Mouse (Mus musculus): ENCODE measurements around the gene Klhl35. TPM values are rescaled to one million over a fixed set of nuclear protein-coding genes. Genes with fewer than 3 reads are reported as not detected.

Gene Klhl35
- polyA plus RNA-seq, 1 experiment: not detected

GRCm38 (mm10) chr7:99516092-99516813 is 50.4 kb downstream of the Klhl35 start:
- no peak overlapping the region for H3ac ChIP-seq (ENCODE audit: control insufficient read depth, insufficient read length)
- no peaks in the 10 kb centered on the region for H3K79me2 ChIP-seq (ENCODE audit: control insufficient read depth, insufficient read depth)
- H3K36me3 ChIP-seq (ENCODE audit: control insufficient read depth, insufficient read depth): no peaks in the 10 kb centered on the region
- no peaks in the 10 kb centered on the region for H3K27me3 ChIP-seq (ENCODE audit: control insufficient read depth, insufficient read depth, insufficient read length)
- H3K4me3 ChIP-seq: no peak overlapping the region
- TF ChIP-seq REST (IDR thresholded peaks at IDR 0.05; ENCODE audit: insufficient read depth, insufficient read length): no peak
- TF ChIP-seq MAX (IDR thresholded peaks at IDR 0.05; ENCODE audit: low read depth): no peak
- TF ChIP-seq USF1 (IDR thresholded peaks at IDR 0.05; ENCODE audit: low read depth): no peak
- TF ChIP-seq POLR2AphosphoS2 (IDR thresholded peaks at IDR 0.05; ENCODE audit: insufficient read length, low read depth): no peak
- no peak for TF ChIP-seq SRF (IDR thresholded peaks at IDR 0.05; ENCODE audit: control insufficient read depth, insufficient read length, low read depth)
- no peak for TF ChIP-seq MYOD1 (IDR thresholded peaks at IDR 0.05; ENCODE audit: control insufficient read depth in 1 of 3, insufficient read length in 2 of 3, low read depth in 2 of 3)
- no peak for TF ChIP-seq MYOG (IDR thresholded peaks at IDR 0.05; ENCODE audit: control insufficient read depth in 1 of 3, insufficient read depth in 1 of 3, insufficient read length in 2 of 3, low read depth in 2 of 3)
- no peak for TF ChIP-seq TCF3 (IDR thresholded peaks at IDR 0.05; ENCODE audit: insufficient read length, low read depth)
- no peak for TF ChIP-seq POLR2A (IDR thresholded peaks at IDR 0.05; ENCODE audit: insufficient read length, low read depth)
- TF ChIP-seq CEBPB (IDR thresholded peaks at IDR 0.05; ENCODE audit: insufficient read depth, poor library complexity, severe bottlenecking): no peak
- H3K4me2 ChIP-seq (ENCODE audit: low read depth): no peak overlapping the region

DNA sequence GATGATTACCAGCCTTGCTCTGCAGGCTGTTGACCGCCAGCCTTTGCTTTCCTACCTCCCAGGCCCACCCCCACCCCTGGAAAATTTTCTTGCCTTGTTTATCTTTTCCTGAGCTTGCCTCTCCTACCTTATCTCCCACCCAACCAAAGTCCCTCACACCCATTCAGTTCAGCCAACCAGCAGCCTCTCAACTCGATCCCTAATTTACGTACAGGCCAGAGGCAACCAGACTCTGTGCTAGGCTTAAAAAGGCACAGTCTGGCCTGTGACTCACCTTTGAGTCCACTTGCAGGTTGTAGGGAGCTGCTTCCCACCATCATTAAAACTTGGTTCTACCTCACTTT is 51.0 kb downstream of the Klhl35 start:
- Histone ChIP-seq H3K79me2 (ENCODE audit: control insufficient read depth, insufficient read depth) (no peaks in the 10 kb centered on the region), H3K4me3 (no peak overlapping the region), H3K36me3 (ENCODE audit: control insufficient read depth, insufficient read depth) (no peaks in the 10 kb centered on the region), H3K27me3 (ENCODE audit: control insufficient read depth, insufficient read depth, insufficient read length) (no peaks in the 10 kb centered on the region), H3K4me2 (ENCODE audit: low read depth) (no peak overlapping the region), H3ac (ENCODE audit: control insufficient read depth, insufficient read length) (no peak overlapping the region)
- TF ChIP-seq E2F4 (IDR thresholded peaks at IDR 0.05; ENCODE audit: insufficient read depth) (no peak), SRF (IDR thresholded peaks at IDR 0.05; ENCODE audit: control insufficient read depth, insufficient read length, low read depth) (no peak)

DNA sequence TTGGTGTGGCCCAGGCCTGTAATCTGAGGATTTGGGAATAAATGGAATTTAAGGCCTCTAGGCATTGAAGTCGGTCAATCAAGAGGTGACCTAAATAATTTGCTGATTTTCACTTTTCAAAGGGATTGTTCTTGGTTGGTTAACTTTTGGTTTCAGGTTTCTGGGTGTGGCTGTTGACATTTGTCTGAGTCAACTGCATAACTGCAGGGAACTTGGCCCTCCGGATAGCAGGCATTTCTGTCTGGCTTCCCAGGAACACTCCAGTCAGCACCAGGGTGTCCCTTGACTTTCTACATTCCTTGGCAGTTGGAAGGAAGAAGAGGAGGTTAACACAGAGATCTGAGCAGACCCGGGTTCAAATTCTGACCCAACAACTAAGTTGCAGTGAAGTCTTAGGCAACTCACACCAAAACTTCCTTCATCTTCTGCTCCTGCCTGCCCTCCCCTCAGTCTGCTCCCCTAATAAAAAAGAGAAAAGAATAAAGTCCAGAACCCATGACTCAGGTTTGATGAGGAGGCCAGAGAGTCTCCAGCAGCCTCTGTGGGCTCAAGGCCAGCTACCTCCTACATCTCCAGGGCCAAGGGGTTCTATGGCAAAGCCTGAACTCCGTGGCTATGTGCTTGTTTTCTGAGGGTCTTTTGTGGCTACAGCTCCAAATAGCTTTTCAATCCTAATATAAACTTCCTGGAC is 53.3 kb downstream of the Klhl35 start:
- Histone ChIP-seq H3K79me2 (ENCODE audit: control insufficient read depth, insufficient read depth) (no peaks in the 10 kb centered on the region), H3K4me3 (no peak overlapping the region), H3K4me2 (ENCODE audit: low read depth) (peak overlapping the region; percentile 46), H3K27me3 (ENCODE audit: control insufficient read depth, insufficient read depth, insufficient read length) (no peaks in the 10 kb centered on the region), H3K36me3 (ENCODE audit: control insufficient read depth, insufficient read depth) (no peaks in the 10 kb centered on the region), H3ac (ENCODE audit: control insufficient read depth, insufficient read length) (no peak overlapping the region)
- TF ChIP-seq POLR2A (IDR thresholded peaks at IDR 0.05; ENCODE audit: insufficient read length, low read depth): no peak
- TF ChIP-seq TCF3 (IDR thresholded peaks at IDR 0.05; ENCODE audit: insufficient read length, low read depth): no peak
- TF ChIP-seq SRF (IDR thresholded peaks at IDR 0.05; ENCODE audit: control insufficient read depth, insufficient read length, low read depth): no peak
- no peak for TF ChIP-seq MAX (IDR thresholded peaks at IDR 0.05; ENCODE audit: low read depth)
- TF ChIP-seq CEBPB (IDR thresholded peaks at IDR 0.05; ENCODE audit: insufficient read depth, poor library complexity, severe bottlenecking): no peak
- no peak for TF ChIP-seq TCF12 (IDR thresholded peaks at IDR 0.05; ENCODE audit: insufficient read depth, poor library complexity, severe bottlenecking)
- no peak for TF ChIP-seq MYOD1 (IDR thresholded peaks at IDR 0.05; ENCODE audit: control insufficient read depth in 1 of 3, insufficient read length in 2 of 3, low read depth in 2 of 3)
- TF ChIP-seq E2F4 (IDR thresholded peaks at IDR 0.05; ENCODE audit: insufficient read depth): no peak
- no peak for TF ChIP-seq REST (IDR thresholded peaks at IDR 0.05; ENCODE audit: insufficient read depth, insufficient read length)
- TF ChIP-seq USF1 (IDR thresholded peaks at IDR 0.05; ENCODE audit: low read depth): no peak
- TF ChIP-seq POLR2AphosphoS2 (IDR thresholded peaks at IDR 0.05; ENCODE audit: insufficient read length, low read depth): no peak
- TF ChIP-seq MYOG (IDR thresholded peaks at IDR 0.05; ENCODE audit: control insufficient read depth in 1 of 3, insufficient read depth in 1 of 3, insufficient read length in 2 of 3, low read depth in 2 of 3): no peak

DNA sequence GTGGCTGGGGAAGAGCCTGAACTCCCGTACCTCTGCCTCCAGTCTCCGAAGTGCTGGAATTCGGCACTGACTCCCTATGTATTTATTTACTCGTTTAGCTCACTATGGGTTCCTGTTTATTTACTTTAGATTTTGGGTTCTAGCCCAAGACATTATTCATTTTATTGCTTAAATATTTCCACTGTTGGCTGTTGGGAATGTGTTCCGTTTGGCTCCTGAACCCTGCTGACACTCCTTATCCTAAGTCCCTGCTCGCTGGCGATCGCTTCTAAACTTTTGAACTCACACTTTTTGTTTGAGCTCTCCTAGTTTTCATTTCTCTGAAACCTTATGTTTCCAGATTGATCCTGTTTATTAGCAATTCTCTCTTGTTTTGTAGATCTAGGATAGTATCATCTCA is 57.3 kb downstream of the Klhl35 start:
- TF ChIP-seq E2F4 (IDR thresholded peaks at IDR 0.05; ENCODE audit: insufficient read depth) (no peak), MYOD1 (IDR thresholded peaks at IDR 0.05; ENCODE audit: control insufficient read depth in 1 of 3, insufficient read length in 2 of 3, low read depth in 2 of 3) (no peak), TCF12 (IDR thresholded peaks at IDR 0.05; ENCODE audit: insufficient read depth, poor library complexity, severe bottlenecking) (no peak), MYOG (IDR thresholded peaks at IDR 0.05; ENCODE audit: control insufficient read depth in 1 of 3, insufficient read depth in 1 of 3, insufficient read length in 2 of 3, low read depth in 2 of 3) (no peak), CEBPB (IDR thresholded peaks at IDR 0.05; ENCODE audit: insufficient read depth, poor library complexity, severe bottlenecking) (no peak), TCF3 (IDR thresholded peaks at IDR 0.05; ENCODE audit: insufficient read length, low read depth) (no peak)
- no peak overlapping the region for H3K4me3 ChIP-seq

More for the DNA sequence above, 57.3 kb downstream of the Klhl35 start:
- Histone ChIP-seq H3K27me3 (ENCODE audit: control insufficient read depth, insufficient read depth, insufficient read length) (no peaks in the 10 kb centered on the region), H3K36me3 (ENCODE audit: control insufficient read depth, insufficient read depth) (no peaks in the 10 kb centered on the region), H3ac (ENCODE audit: control insufficient read depth, insufficient read length) (no peak overlapping the region), H3K4me2 (ENCODE audit: low read depth) (no peak overlapping the region), H3K79me2 (ENCODE audit: control insufficient read depth, insufficient read depth) (no peaks in the 10 kb centered on the region)

Other genes starting within 250 kb of the Klhl35 start
- gene Mogat2, start 227.4 kb upstream of the Klhl35 start, polyA plus RNA-seq (2012; fragmentation: generic; extraction: Trizol): 1.9 TPM
- 35.1 TPM for gene Map6, start 198.6 kb upstream of the Klhl35 start, polyA plus RNA-seq (2012; fragmentation: generic; extraction: Trizol)
- 1,713 TPM for gene Serpinh1, start 112.8 kb upstream of the Klhl35 start, polyA plus RNA-seq (2012; fragmentation: generic; extraction: Trizol)
- 9.5 TPM for gene Gdpd5, start 84.6 kb upstream of the Klhl35 start, polyA plus RNA-seq (2012; fragmentation: generic; extraction: Trizol)
- 2,049 TPM for gene Rps3, start 17.7 kb downstream of the Klhl35 start, polyA plus RNA-seq (2012; fragmentation: generic; extraction: Trizol)
- 5.1 TPM for gene Arrb1, start 69.5 kb downstream of the Klhl35 start, polyA plus RNA-seq (2012; fragmentation: generic; extraction: Trizol)
- not detected for gene Tpbgl, start 161.1 kb downstream of the Klhl35 start, polyA plus RNA-seq (2012; fragmentation: generic; extraction: Trizol)
- 0.01 TPM for gene Slco2b1, start 245.3 kb downstream of the Klhl35 start, polyA plus RNA-seq (2012; fragmentation: generic; extraction: Trizol)

All from myocyte (in vitro differentiated cells).